Mouse (Mus musculus) neural tube, embryonic 13.5 days (tissue): ENCODE measurements at regions not wholly inside any gene's neighbourhood (a gene's known extent, or its start where the extent isn't known, plus 50 kb on each side); places are given as distances from the start of the nearest gene placed in this dataset.
A peak's percentile ranks its signal among the peaks of the same experiment; 100 is the strongest.

Experiments used
- ATAC-seq: fragments of 200-750 bp; cut with Nextera tagmentation; 2 replicates; pipeline ENCODE4 v1.8.0; 2017; ENCODE audit warnings: low read depth, mild to moderate bottlenecking, moderate TSS enrichment, moderate library complexity
- H3K27ac ChIP-seq: fragments of 300-500 bp; sonication (generic); replicated peaks from 2 replicates; pipeline ENCODE4 v1.5.1; 2015; ENCODE audit warnings: moderate library complexity, mild to moderate bottlenecking, inconsistent platforms
- H3K27me3 ChIP-seq: fragments of 300-500 bp; sonication (generic); 2 replicates; pipeline ENCODE4 v1.6.1; 2015; ENCODE audit warnings: mild to moderate bottlenecking, inconsistent platforms
- H3K36me3 ChIP-seq: fragments of 300-500 bp; sonication (generic); 2 replicates; pipeline ENCODE4 v1.6.1; 2015; ENCODE audit warnings: mild to moderate bottlenecking, inconsistent platforms
- H3K4me1 ChIP-seq: fragments of 300-500 bp; sonication (generic); replicated peaks from 2 replicates; pipeline ENCODE4 v1.6.1; 2015; ENCODE audit warnings: inconsistent platforms
- H3K4me2 ChIP-seq: fragments of 300-500 bp; sonication (generic); 2 replicates; pipeline ENCODE4 v1.6.1; 2015; ENCODE audit warnings: inconsistent platforms, mild to moderate bottlenecking, moderate library complexity
- H3K4me3 ChIP-seq: fragments of 300-500 bp; sonication (generic); 2 replicates; pipeline ENCODE4 v1.5.1; 2015; ENCODE audit warnings: mild to moderate bottlenecking, inconsistent platforms
- H3K9ac ChIP-seq: fragments of 300-500 bp; sonication (generic); 2 replicates; pipeline ENCODE4 v1.6.1; 2015; ENCODE audit warnings: moderate library complexity, mild to moderate bottlenecking, inconsistent platforms
- H3K9me3 ChIP-seq: fragments of 300-500 bp; sonication (generic); 2 replicates; pipeline ENCODE4 v1.6.1; 2016; ENCODE audit warnings: inconsistent platforms
- WGBS: fragments of 180-500 bp; shearing (Covaris S2); methylation state at CpG from one replicate; pipeline ENCODE4 v1.1.7; 2015; 5-methylcytosine and 5-hydroxymethylcytosine counted together

DNA sequence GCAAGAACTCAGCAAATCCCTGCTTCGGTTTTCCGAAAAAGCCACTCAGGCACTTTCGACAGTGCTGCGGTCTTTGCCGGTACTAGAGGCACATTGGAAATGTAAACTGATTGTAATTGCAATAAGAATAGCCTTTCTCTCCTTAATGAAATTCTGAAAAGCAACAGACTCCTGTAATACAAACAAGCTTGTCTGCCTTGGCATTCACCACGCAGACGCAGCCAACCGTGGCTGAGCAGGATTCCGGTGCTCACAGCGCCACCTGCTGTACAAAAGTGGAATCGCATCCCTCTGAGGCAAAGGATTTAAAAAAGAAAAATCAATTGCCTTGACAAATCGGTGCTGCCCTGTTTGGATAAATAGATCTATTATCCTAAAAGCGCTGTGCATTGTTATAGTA lies 2395.2 kb upstream of the 5930422O12Rik start:
- WGBS, result 3% methylated on average over 13 of the region's 13 CpGs
- H3K4me2 ChIP-seq, result peak overlapping the region; percentile 60
- H3K36me3 ChIP-seq, result no peaks in the 10 kb centered on the region
- H3K9me3 ChIP-seq, result no peaks in the 10 kb centered on the region
- peak overlapping the region; percentile 34 for H3K4me3 ChIP-seq
- no peaks in the 10 kb centered on the region for H3K27me3 ChIP-seq
- peak overlapping the region; percentile 77 for H3K27ac ChIP-seq
- peak overlapping the region; percentile 63 for H3K9ac ChIP-seq
- peak; percentile 51; the same call in 1 of the 2 replicates for ATAC-seq
- peaks cover 18% of the 10 kb centered on the region; the same call in 1 of the 2 replicates for H3K4me1 ChIP-seq

GRCm38 (mm10) chr8:31036892-31037291 lies 2391.6 kb upstream of the 5930422O12Rik start:
- no peak overlapping the region for H3K27ac ChIP-seq
- 53% methylated on average over 2 of the region's 2 CpGs for WGBS
- H3K4me3 ChIP-seq, result no peak overlapping the region

More at GRCm38 (mm10) chr8:31036892-31037291, 2391.6 kb upstream of the 5930422O12Rik start:
- H3K27me3 ChIP-seq, result no peaks in the 10 kb centered on the region
- ATAC-seq, result no peak
- H3K9ac ChIP-seq, result no peak overlapping the region
- H3K36me3 ChIP-seq, result no peaks in the 10 kb centered on the region
- no peaks in the 10 kb centered on the region for H3K9me3 ChIP-seq
- H3K4me1 ChIP-seq, result peaks cover 17% of the 10 kb centered on the region; the same call in 1 of the 2 replicates
- H3K4me2 ChIP-seq, result no peak overlapping the region
